Comparison of ENCODE assay signal across 7 mouse cellular contexts in genomic region chr16:32099638-32100150, GRCm38 (mm10). TPM values are rescaled to one million over a fixed set of nuclear protein-coding genes. Genes with fewer than 3 reads are reported as not detected.
DNase-seq lines count a peak whose midpoint lies in the region; ATAC-seq lines count a peak whose summit lies in the region.

TSS of gene Pigx (minus strand) at chr16:32099740.
TSS of gene Cep19 (plus strand) at chr16:32099800.

- peaks cover 8% of the 10 kb centered on the region; the same call in 1 of the 2 replicates for H3K4me1 ChIP-seq in intestine, embryonic 15.5 days (replicated peaks)
- peaks cover 25% of the 10 kb centered on the region for H3K4me1 ChIP-seq in midbrain, embryonic 10.5 days

- H3K27ac ChIP-seq in intestine, embryonic 15.5 days: peak within 1 kb of the TSS; percentile 88
- H3K27ac ChIP-seq in midbrain, embryonic 10.5 days (replicated peaks): peak within 1 kb of the TSS; percentile 94

- H3K4me3 ChIP-seq in intestine, embryonic 15.5 days (replicated peaks): peak within 1 kb of the TSS; percentile 97
- peak within 1 kb of the TSS; percentile 85 for H3K4me3 ChIP-seq in midbrain, embryonic 10.5 days

- under 1% methylated on average over 34 of the region's 34 CpGs for WGBS in intestine, embryonic 15.5 days
- WGBS in midbrain, embryonic 10.5 days: under 1% methylated on average over 34 of the region's 34 CpGs

- H3K4me2 ChIP-seq in intestine, embryonic 15.5 days (replicated peaks): peak within 1 kb of the TSS; percentile 80

- H3K27me3 ChIP-seq in intestine, embryonic 15.5 days (replicated peaks): no peaks in the 10 kb centered on the region
- H3K27me3 ChIP-seq in midbrain, embryonic 10.5 days (ENCODE audit: low read depth, poor library complexity, severe bottlenecking): no peaks in the 10 kb centered on the region

- peak within 1 kb of the TSS; percentile 85 for H3K9ac ChIP-seq in intestine, embryonic 15.5 days

- ATAC-seq in intestine, embryonic 15.5 days: peak; percentile 98

- peaks cover 5% of the 10 kb centered on the region for H3K36me3 ChIP-seq in intestine, embryonic 15.5 days
- H3K36me3 ChIP-seq in midbrain, embryonic 10.5 days: peaks cover 46% of the 10 kb centered on the region

- peak; percentile 95 to 98 for DNase-seq in adrenal gland, adult (ENCODE audit: inconsistent age in 2 of 2, low spot score in 1 of 2)
- DNase-seq in embryo, embryonic 10.5 days (ENCODE audit: low spot score): peak; percentile 96
- peak; percentile 90 for DNase-seq in gastrocnemius, postnatal 25 days
- peak; percentile 90 to 91 for DNase-seq in left cerebral cortex, postnatal 25 days (ENCODE audit: low spot score in 2 of 2)
- peak; percentile 92 for DNase-seq in midbrain, embryonic 10.5 days (ENCODE audit: low spot score)
- DNase-seq in right cerebral cortex, postnatal 4 days: peak; percentile 85

- no peaks in the 10 kb centered on the region for H3K9me3 ChIP-seq in intestine, embryonic 15.5 days
- no peaks in the 10 kb centered on the region for H3K9me3 ChIP-seq in midbrain, embryonic 10.5 days (replicated peaks)

- intact Hi-C loops in left cerebral cortex, postnatal 25 days (cut with DNase I): no loop called here

RNA-seq across cellular contexts. Expression of gene Pigx, which starts in this region (rescaled TPM):
- total RNA-seq in gastrocnemius, postnatal 25 days (2021): 10 to 100 TPM; 12.6 to 14.0 TPM
- polyA plus RNA-seq in intestine, embryonic 15.5 days (2015; fragmentation: Nextera tagmentation; extraction: Ambion mirVana): 107 and 109 TPM in 2 replicates
- 10 to 100 TPM; 23.9 to 27.1 TPM for total RNA-seq in left cerebral cortex, postnatal 25 days (2021)
- polyA plus RNA-seq in midbrain, embryonic 10.5 days (2016; fragmentation: Nextera tagmentation; extraction: Ambion mirVana): 148 and 153 TPM in 2 replicates

RNA-seq across cellular contexts. Expression of gene Cep19, which starts in this region (rescaled TPM):
- total RNA-seq in gastrocnemius, postnatal 25 days (2021): 1 to 10 TPM; 7.7 to 7.9 TPM
- polyA plus RNA-seq in intestine, embryonic 15.5 days (2015; fragmentation: Nextera tagmentation; extraction: Ambion mirVana): 27.4 and 29.4 TPM in 2 replicates
- total RNA-seq in left cerebral cortex, postnatal 25 days (2021): 10 to 100 TPM; 74.3 to 74.5 TPM
- 36.2 and 38.3 TPM in 2 replicates for polyA plus RNA-seq in midbrain, embryonic 10.5 days (2016; fragmentation: Nextera tagmentation; extraction: Ambion mirVana)

Comparison
In these comparisons a context has a peak if more than half of its experiments do, and no peak if none do; other contexts are left out.
1. Peak in every context shown above with its lines: DNase-seq, ATAC-seq, H3K4me3 ChIP-seq and H3K27ac ChIP-seq.
2. RNA of gene Cep19 (total RNA-seq): 74.3 to 74.5 TPM in left cerebral cortex, postnatal 25 days; 7.7 to 7.9 TPM in gastrocnemius, postnatal 25 days; every median in the first group is over 4 times any median in the second.